Mouse (Mus musculus) spleen, embryonic (tissue): Measurements from ENCODE around the gene Dctd.

Experiments used
- CTCF ChIA-PET: fragments of 350-600 bp; sonication (Branson Sonifier 250); formaldehyde crosslinking; loops from one replicate; lab custom pipeline; 2022; lab: Charles Lee

Dctd gene

GRCm38 (mm10) chr8:48098792-48099191 lies at the start of gene Dctd:
TSS of gene Dctd (plus strand) at chr8:48099092.
- CTCF ChIA-PET: no interaction called here

DNA sequence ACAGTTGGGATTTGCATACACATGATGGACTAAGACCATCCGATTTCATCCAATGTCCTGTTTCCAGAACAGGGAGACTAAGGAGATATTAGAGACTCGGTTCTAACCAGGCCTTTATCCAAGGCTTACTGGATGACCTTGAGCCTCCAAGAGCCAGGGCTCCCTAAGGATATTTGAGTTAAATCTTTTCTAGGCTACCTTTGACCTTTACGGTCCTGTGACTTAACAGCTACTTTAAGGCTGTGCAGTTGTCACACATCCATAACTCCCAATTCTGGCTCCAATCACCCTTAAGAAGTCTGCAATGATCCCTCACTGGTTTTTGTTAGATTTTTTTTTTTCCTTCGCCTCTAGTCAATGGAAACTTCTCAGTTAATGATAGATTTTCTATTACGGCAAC lies 45.3 kb upstream of the Dctd start:
- CTCF ChIA-PET: no interaction called here

- CTCF ChIA-PET: no interaction called here
These were observed 35.3 kb upstream of the Dctd start for GRCm38 (mm10) chr8:48063526-48064072.

DNA sequence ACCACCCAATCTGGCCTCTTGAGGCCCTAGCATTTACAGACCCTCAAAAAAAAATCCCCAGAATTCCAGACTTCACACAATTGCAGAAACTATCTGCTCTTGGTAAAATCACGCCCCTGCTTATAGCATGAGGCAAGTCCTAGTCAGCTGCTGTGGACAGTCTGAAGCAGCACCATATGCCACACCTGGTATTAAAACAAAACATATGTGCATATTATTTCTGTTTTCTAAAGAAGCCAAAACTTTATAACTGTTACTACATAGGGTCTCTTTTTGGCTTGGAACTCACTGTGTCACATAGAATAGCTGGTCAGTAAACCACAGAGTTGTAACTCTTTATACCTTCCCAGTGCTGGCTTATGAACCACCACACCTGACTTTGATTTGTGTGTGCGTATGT lies 24.7 kb upstream of the Dctd start:
- CTCF ChIA-PET: no interaction called here

- CTCF ChIA-PET: no interaction called here
These were observed 16.5 kb upstream of the Dctd start for GRCm38 (mm10) chr8:48082343-48082742.

DNA sequence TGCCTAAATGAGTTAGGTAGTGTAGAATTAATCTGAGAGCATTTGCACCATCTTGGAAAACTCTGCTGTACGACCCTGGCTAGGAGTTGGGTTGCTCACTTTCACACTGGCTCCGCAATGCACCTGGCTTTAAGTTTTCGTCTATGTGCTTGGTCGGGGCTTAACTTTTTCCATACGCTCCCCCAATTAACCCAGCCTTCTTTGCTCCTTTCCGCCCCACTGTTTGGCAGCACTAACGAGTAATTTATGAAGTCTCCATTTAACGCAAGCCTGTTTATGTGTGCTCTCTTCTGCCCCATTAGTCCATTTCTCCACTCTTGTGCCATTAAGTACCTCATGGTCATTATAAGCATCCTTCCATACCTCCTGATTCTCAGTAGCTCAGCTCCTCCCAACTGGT lies 8.2 kb upstream of the Dctd start:
- CTCF ChIA-PET: no interaction called here

DNA sequence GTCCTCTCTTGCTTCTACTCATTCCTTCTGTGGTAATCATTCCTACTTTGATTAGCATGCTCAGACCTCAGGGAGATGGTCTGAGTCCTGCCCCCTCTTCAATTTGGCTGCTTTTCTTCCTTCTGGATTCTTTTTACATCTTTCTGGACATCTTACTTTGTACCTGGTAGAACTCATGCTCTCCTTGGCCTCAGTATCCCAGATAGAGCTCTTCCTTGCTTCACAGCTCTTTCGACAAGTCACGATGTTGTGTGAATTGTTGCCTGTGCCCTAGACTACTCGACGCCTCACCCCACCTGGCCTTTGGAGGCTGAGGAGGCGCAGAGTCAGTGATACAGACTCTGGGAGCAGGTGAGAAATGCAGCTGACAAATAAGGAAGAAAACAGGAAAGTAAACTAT lies 3.5 kb upstream of the Dctd start:
- CTCF ChIA-PET: no interaction called here

GRCm38 (mm10) chr8:48097131-48097794 lies 1.6 kb upstream of the Dctd start:
- CTCF ChIA-PET: no interaction called here

- CTCF ChIA-PET: no interaction called here
These were observed 732 bp upstream of the Dctd start for GRCm38 (mm10) chr8:48098081-48098639.

DNA sequence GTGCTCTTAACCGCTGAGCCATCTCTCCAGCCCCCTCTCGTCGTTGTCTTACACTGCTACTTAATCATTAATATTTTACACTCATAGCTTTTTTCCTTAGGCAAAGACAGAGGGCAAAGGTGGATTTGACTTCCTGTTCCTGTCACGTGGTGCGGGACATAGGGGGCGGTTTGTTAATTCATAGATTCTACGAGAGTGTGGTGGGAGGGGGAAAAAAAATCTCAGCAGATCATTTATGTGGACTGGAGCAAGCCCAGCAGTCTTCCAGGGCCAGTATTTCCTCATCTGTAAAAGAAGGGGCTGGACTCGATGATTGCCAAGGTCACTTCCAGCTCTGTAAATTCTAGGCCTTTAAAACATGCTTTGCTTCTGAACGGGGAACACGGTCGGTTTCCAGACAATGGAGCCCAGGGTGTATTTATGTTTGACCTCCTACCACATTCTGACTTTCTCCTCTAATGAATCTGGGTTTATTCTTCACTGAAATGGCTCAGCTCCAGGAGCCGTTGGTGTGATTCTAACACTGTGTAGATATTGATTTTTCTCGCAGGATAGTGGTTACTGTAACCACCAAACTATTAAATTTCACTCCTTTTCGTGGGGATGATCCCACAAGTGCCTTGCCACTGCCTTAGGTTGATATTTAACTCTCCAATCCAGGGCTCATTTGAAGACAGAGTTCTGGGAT lies 1.4 kb downstream of the Dctd start:
- CTCF ChIA-PET: interaction anchor here (0.7 kb wide), 1 partner anchor 90 kb away, joined by 7 read pairs; no protein-coding TSS in a partner anchor

DNA sequence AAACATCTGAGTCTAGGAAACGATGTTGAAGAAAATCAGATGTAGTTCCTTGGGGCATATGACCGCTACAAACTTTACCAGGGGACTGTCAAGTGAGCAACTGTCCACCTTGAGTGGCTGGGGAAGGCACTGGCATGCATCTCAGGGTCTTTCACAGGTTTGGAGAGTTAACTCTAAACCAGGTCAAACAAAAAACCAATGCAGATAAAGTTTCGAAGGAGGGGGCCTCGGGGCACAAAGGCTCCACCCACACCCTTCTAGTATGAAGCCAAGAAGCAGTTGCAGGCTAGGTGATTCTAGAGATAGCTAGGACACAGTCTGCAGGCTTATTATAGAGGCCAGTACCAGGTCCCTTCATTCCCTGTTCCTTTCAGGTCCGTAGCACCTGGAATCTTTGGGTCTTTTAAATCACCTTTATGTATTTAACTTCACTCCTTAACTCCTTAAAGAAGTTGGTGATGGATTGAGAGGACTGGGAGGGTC lies 10.5 kb downstream of the Dctd start:
- CTCF ChIA-PET: no interaction called here

- CTCF ChIA-PET: no interaction called here
These were observed 11.2 kb downstream of the Dctd start for GRCm38 (mm10) chr8:48109856-48110780.

DNA sequence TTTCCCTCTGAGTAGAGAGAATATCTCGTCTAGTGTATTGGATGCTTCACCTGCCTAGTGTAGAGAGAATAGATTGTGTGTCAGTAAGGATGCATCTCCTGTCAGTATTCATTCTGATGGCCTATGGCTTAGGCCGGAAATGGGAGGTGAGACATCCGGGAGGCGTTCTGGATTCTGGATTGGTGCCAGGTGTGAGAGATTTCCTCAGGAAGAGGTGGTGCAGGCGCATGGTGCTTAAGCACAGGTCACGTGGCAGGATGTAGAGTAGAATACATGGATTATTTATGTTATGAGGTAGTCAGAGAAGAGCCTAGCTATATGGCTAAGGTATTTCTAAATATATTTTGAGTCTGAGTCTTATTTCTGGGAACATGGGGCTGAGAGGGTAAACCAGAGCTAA lies 15.7 kb downstream of the Dctd start:
- CTCF ChIA-PET: no interaction called here

DNA sequence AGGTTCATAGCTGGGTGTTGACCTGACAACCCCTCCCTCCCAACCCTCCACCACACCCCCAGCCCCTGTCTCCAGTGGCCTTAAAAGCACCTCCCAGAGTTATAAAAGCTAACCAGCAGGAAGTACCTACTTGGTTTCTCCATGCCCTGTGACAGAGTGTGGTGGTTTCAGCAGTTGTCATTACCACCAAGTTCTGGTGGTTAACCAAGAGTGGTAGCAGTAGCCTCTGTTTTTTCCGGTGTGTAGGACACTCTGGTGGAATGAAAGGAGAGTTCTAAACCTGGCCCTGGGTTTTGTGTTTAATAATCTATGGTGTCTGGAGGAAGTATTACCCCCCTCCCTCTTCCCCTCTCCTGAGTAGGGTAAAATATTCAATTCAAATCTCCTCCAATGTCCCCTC lies 24.1 kb downstream of the Dctd start:
- CTCF ChIA-PET: no interaction called here

DNA sequence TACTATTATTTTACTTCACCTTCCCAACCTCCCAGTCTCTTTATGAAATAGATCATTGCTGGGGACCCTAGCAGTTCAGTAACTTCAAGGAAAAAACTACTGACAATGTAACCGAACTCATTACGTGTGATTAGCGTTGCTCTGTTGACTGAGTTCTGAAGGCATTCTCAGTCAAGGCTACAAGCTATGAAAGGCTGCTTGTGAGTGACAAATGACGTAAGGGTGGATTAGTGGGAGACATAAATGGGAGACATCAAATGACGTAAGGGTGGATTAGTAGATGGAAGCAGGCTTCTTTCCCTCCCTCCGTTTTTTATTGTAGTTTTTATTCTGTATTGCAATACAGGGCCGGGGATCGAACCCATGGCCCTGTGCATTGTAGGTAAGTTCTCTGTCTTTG lies 26.0 kb downstream of the Dctd start:
- CTCF ChIA-PET: no interaction called here

- CTCF ChIA-PET: no interaction called here
These were observed 28.1 kb downstream of the Dctd start for GRCm38 (mm10) chr8:48126954-48127353.

- CTCF ChIA-PET: no interaction called here
These were observed 31.4 kb downstream of the Dctd start for GRCm38 (mm10) chr8:48130266-48130665.

DNA sequence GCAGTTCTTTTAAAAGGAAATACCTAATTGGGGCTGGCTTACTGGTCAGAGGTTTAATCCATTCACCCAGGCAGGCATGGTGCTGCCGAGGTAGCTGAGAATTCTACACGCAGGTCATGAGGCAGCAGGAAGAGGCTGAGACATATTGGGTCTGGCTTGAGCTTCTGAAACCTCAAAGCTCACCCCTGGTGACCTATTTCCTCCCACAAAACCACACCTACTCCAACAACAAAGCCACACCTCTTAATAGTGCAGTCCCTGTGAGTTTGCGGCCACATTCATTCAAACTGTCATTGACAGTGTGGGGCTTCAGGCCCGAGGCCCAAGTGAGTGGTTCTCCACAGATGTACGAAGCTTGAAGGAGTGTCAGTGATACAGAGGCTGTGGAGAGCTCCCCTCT lies 34.4 kb downstream of the Dctd start:
- CTCF ChIA-PET: no interaction called here

- CTCF ChIA-PET: interaction anchor here (0.6 kb wide), 1 partner anchor 1294 kb away, joined by 6 read pairs; no protein-coding TSS in a partner anchor
These were observed 38.1 kb downstream of the Dctd start for GRCm38 (mm10) chr8:48136804-48137650.

DNA sequence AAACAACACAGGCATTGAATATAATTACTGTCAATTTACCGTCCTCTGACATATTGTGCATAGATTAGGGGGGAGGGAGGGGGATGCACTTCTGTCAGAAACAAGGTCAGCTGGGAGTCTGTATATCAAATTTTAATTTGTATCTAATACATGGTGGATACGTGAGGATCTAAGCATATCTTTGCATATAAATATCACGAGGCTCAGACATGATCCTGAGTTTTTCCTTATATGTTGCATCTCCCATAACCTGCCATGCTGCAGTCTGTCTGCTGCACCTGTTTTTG lies 38.7 kb downstream of the Dctd start:
- CTCF ChIA-PET: interaction anchor here (0.6 kb wide), 1 partner anchor 1293 kb away, joined by 6 read pairs; no protein-coding TSS in a partner anchor

GRCm38 (mm10) chr8:48141023-48141422 lies 42.1 kb downstream of the Dctd start:
- CTCF ChIA-PET: no interaction called here
